Mouse (Mus musculus) ES-Bruce4 (cell line): ENCODE measurements around the gene Dhdh.
"Not testable (repeated sequence)": the region's sequence is repeated elsewhere in the genome, so short reads cannot be mapped to it uniquely, and the experiment has no call there.

ENCODE experiments used
- CTCF ChIP-seq: IDR thresholded peaks from one replicate; pipeline ENCODE4 v1.8.1; 2011; ENCODE audit warnings: low read depth, low read length
- POLR2A ChIP-seq: IDR thresholded peaks from one replicate; pipeline ENCODE4 v1.8.1; 2011; ENCODE audit warnings: low read length; ENCODE audit not compliant: insufficient read depth

DNA sequence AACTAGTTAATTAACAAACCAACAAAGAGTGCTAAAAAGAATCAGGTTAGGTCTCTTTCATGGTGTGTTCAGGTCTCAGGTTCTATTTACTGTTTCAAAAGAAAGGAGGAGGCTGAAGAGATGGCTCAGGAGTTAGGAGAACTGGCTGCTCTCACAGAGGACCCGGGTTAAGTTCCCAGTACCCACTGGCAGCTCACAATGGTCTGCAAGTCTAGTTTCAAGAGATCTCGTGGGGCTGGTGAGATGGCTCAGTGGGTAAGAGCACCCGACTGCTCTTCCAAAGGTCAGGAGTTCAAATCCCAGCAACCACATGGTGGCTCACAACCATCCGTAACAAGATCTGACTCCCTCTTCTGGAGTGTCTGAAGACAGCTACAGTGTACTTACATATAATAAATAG is 8.3 kb downstream of the Dhdh start:
- not testable (repeated sequence) for TF ChIP-seq POLR2A, CTCF
